ENCODE assay signal across 9 mouse cellular contexts in genomic region chr5:125107011-125107651, GRCm38 (mm10).
DNase-seq lines count a peak whose midpoint lies in the region; ATAC-seq and TF ChIP-seq lines count a peak whose summit lies in the region.
"Had no signal": no experiment of that assay in that cellular context is flagged by ENCODE, and none has a peak within 500 bp of the region (broad histone marks: within the 10 kb centered on the region; RNA-seq: fewer than 3 reads in every experiment).

No protein-coding gene starts in this region.

- peak; percentile 87 for TF ChIP-seq CTCF in lung, postnatal 0 days (IDR thresholded peaks at IDR 0.05)

- H3K36me3 ChIP-seq in lung, postnatal 0 days (ENCODE audit: insufficient read depth, low read length) = peaks cover 21% of the 10 kb centered on the region; the same call in 1 of the 2 replicates

- no peaks in the 10 kb centered on the region for H3K4me1 ChIP-seq in lung, postnatal 0 days (ENCODE audit: insufficient read depth, low read depth, low read length)

- 51% methylated on average over 11 of the region's 11 CpGs for WGBS in lung, postnatal 0 days

- peak; percentile 69 for DNase-seq in 3T3-L1 (ENCODE audit: low read depth, low spot score)
- DNase-seq in CD4-positive helper T cell, adult 2 months (ENCODE audit: low read depth, low spot score) = peak; percentile 58
- peak; percentile 56 for DNase-seq in c-Kit-positive CD71-negative TER-119-negative erythroid progenitor cells, embryonic 14.5 days (ENCODE audit: low read depth)
- DNase-seq in gastrocnemius, postnatal 14 days = peak; percentile 69
- DNase-seq in layer of hippocampus, adult 11-12 months (ENCODE audit: low spot score) = peak; percentile 74
- DNase-seq in lung, postnatal 0 days (ENCODE audit: low spot score) = peak; percentile 89
- DNase-seq in right cerebral cortex, postnatal 14 days = peak; percentile 64

- intact Hi-C loops in gastrocnemius, postnatal 14 days (cut with DNase I; ENCODE audit: low total_unique reads) = loop anchor here (5.0 to 10.0 kb wide), 3 partner anchors 80 to 192 kb away; no protein-coding TSS in a partner anchor

- no peak overlapping the region for H3K4me2 ChIP-seq in lung, postnatal 0 days (replicated peaks; ENCODE audit: low read depth, low read length)
- H3K4me2 ChIP-seq: heart, embryonic 15.5 days had no signal

- no peak for TF ChIP-seq EP300 in lung, postnatal 0 days (IDR thresholded peaks at IDR 0.05)

- H3K27ac ChIP-seq in lung, postnatal 0 days (ENCODE audit: low read length) = no peak overlapping the region
- H3K27ac ChIP-seq: heart, embryonic 15.5 days had no signal

- H3K4me3 ChIP-seq in lung, postnatal 0 days (ENCODE audit: low read depth, low read length) = no peak overlapping the region
- H3K4me3 ChIP-seq: heart, embryonic 15.5 days had no signal

- H3K27me3 ChIP-seq in lung, postnatal 0 days (replicated peaks; ENCODE audit: insufficient read depth, low read length) = no peaks in the 10 kb centered on the region
- H3K27me3 ChIP-seq: heart, embryonic 15.5 days had no signal

- peak; percentile 53 for ATAC-seq in lung, postnatal 0 days
- ATAC-seq in activated CD4-positive, CD25-positive, alpha-beta regulatory T cell, adult 4 months = no peak

- H3K9ac ChIP-seq in lung, postnatal 0 days (replicated peaks; ENCODE audit: low read depth) = no peak overlapping the region
- H3K9ac ChIP-seq: heart, embryonic 15.5 days had no signal

- no peaks in the 10 kb centered on the region for H3K9me3 ChIP-seq in lung, postnatal 0 days (ENCODE audit: low read length)
- H3K9me3 ChIP-seq: heart, embryonic 15.5 days had no signal
